Mouse (Mus musculus) testis, adult 2 months (tissue): ENCODE measurements around the gene Dscam.

Experiments
- CTCF ChIP-seq: fragments of 200-500 bp; IDR thresholded peaks from 2 replicates; pipeline ENCODE4 v1.5.1; 2012; ENCODE audit warnings: low read depth, mild to moderate bottlenecking, inconsistent platforms, low read length, moderate library complexity; ENCODE audit not compliant: control insufficient read depth, insufficient read depth, insufficient replicate concordance
- POLR2A ChIP-seq: fragments of 200-500 bp; IDR thresholded peaks from 2 replicates; pipeline ENCODE4 v1.6.1; 2012; ENCODE audit warnings: low read depth, mild to moderate bottlenecking, inconsistent platforms, low read length, moderate library complexity; ENCODE audit not compliant: control insufficient read depth

- TF ChIP-seq POLR2A (no peak), CTCF (no peak)
These were observed 445.4 kb downstream of the Dscam start for GRCm38 (mm10) chr16:96725071-96725724.
